Comparison of ENCODE assay signal across 19 mouse cellular contexts in genomic region chr11:109793578-109793977, GRCm38 (mm10). TPM values are rescaled to one million over a fixed set of nuclear protein-coding genes. Genes with fewer than 3 reads are reported as not detected.
"Had no signal": no experiment of that assay in that cellular context is flagged by ENCODE, and none has a peak within 500 bp of the region (broad histone marks: within the 10 kb centered on the region; RNA-seq: fewer than 3 reads in every experiment).

No protein-coding gene starts in this region.

- H3K4me1 ChIP-seq: kidney, embryonic 15.5 days; limb, embryonic 15.5 days; liver, embryonic 12.5 days; midbrain, embryonic 10.5 days; midbrain, embryonic 15.5 days; neural tube, embryonic 12.5 days had no signal

- H3K4me2 ChIP-seq: kidney, embryonic 15.5 days; limb, embryonic 15.5 days; liver, embryonic 12.5 days; lung, embryonic 14.5 days; midbrain, embryonic 15.5 days; neural tube, embryonic 12.5 days had no signal

- ATAC-seq: midbrain, embryonic 15.5 days had no signal

- H3K4me3 ChIP-seq: kidney, embryonic 15.5 days; limb, embryonic 15.5 days; liver, embryonic 12.5 days; midbrain, embryonic 10.5 days; midbrain, embryonic 15.5 days; neural tube, embryonic 12.5 days had no signal

- H3K9ac ChIP-seq: kidney, embryonic 15.5 days; limb, embryonic 15.5 days; liver, embryonic 12.5 days; lung, embryonic 14.5 days; midbrain, embryonic 15.5 days; neural tube, embryonic 12.5 days had no signal

- H3K9me3 ChIP-seq: kidney, embryonic 15.5 days; limb, embryonic 15.5 days; liver, embryonic 12.5 days; midbrain, embryonic 10.5 days; midbrain, embryonic 15.5 days; neural tube, embryonic 12.5 days had no signal

- H3K27me3 ChIP-seq: kidney, embryonic 15.5 days; limb, embryonic 15.5 days; liver, embryonic 12.5 days; midbrain, embryonic 15.5 days; neural tube, embryonic 12.5 days had no signal

- H3K27ac ChIP-seq: kidney, embryonic 15.5 days; limb, embryonic 15.5 days; liver, embryonic 12.5 days; midbrain, embryonic 10.5 days; midbrain, embryonic 15.5 days; neural tube, embryonic 12.5 days; stomach, postnatal 0 days had no signal

- DNase-seq: kidney, adult 2 months; kidney, postnatal 14 days; layer of hippocampus, postnatal 36 days; lung, embryonic 14.5 days; retina, postnatal 1 day; right cerebral cortex, postnatal 14 days; thymus, postnatal 4 days had no signal

- H3K36me3 ChIP-seq: kidney, embryonic 15.5 days; limb, embryonic 15.5 days; liver, embryonic 12.5 days; midbrain, embryonic 10.5 days; midbrain, embryonic 15.5 days; neural tube, embryonic 12.5 days had no signal

RNA-seq across cellular contexts. Expression of gene 1700012B07Rik, which starts 34.3 kb away (rescaled TPM):
- total RNA-seq: layer of hippocampus, postnatal 36 days; left cerebral cortex, adult 8-10 months; left cerebral cortex, postnatal 25 days; monocyte, adult 5-6 weeks had no signal
- polyA plus RNA-seq: kidney, adult 2 months; kidney, embryonic 15.5 days; limb, embryonic 11.5 days; limb, embryonic 15.5 days; liver, embryonic 12.5 days; lung, embryonic 14.5 days; midbrain, embryonic 10.5 days; midbrain, embryonic 15.5 days; neural tube, embryonic 12.5 days; small intestine, adult 2 months; stomach, postnatal 0 days had no signal
